Mouse (Mus musculus) brown adipose tissue, adult 24 weeks (tissue): ENCODE results near the gene Col27a1. TPM values are rescaled to one million over a fixed set of nuclear protein-coding genes. Genes with fewer than 3 reads are reported as not detected.

Experiments used
- H3K27ac ChIP-seq: fragments of 200-500 bp; replicated peaks from 2 replicates; pipeline ENCODE4 v1.5.1; 2012; ENCODE audit warnings: low read depth, mild to moderate bottlenecking, low read length
- H3K4me1 ChIP-seq: fragments of 200-500 bp; 2 replicates; pipeline ENCODE4 v1.6.1; 2012; ENCODE audit warnings: low read length, mixed read lengths; ENCODE audit not compliant: control insufficient read depth, insufficient read depth, insufficient read length
- H3K4me3 ChIP-seq: fragments of 200-500 bp; 2 replicates; pipeline ENCODE4 v1.5.1; 2012; ENCODE audit warnings: low read depth, mild to moderate bottlenecking, low read length, moderate library complexity; ENCODE audit not compliant: insufficient read depth
- polyA plus RNA-seq: library from polyadenylated mRNA; stranded (reverse); fragments of >200 nt; gene quantifications from 2 replicates; pipeline ENCODE4 v1.2.4, GENCODE M21; 2012; ENCODE audit not compliant: missing spikeins, insufficient read depth, insufficient read length

The Col27a1 gene
- polyA plus RNA-seq: 11.7 and 14.9 TPM in 2 replicates

DNA sequence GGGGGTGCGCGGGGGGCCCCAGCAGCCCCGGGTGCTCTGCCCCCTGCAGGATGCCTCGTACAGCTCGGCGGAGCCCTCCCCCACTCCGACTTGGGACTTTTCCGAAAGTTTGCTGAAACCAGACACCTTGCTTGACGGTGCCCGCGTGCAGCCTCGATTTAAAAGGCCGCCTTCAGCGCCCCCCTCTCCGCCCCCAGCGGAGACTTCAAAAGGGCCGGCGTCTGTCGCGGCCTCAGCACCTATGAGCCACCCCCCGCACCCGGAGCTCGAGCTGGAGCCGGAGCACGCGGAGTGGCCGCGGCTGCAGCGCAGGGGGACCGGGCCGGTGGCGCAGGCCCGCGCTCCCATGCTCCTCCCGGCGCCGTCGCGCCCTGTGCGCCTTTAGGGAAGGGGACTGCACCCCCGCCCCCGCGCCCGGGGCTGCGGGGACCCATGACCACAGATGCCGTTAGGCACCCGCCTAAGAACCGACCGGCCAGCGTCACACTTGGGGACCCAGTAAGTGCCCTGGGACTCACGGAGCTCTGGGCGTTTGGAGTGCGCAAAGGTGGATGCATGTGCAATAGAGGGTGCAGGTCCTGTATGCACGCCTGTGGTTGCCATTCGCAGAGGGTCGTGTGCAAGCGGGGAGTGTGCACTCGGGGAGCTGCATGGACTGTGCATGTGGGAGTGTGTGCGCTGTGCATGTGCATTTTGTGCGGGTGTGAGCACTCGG is at the start of gene Col27a1:
Gene Col27a1, plus strand, starts transcription at position 98 of the 715 bp plus-strand sequence.
- Histone ChIP-seq H3K27ac (peak within 1 kb of the TSS; percentile 25; the same call in 1 of the 2 replicates), H3K4me1 (peaks cover 2% of the 10 kb centered on the region), H3K4me3 (peak within 1 kb of the TSS; percentile 80)

DNA sequence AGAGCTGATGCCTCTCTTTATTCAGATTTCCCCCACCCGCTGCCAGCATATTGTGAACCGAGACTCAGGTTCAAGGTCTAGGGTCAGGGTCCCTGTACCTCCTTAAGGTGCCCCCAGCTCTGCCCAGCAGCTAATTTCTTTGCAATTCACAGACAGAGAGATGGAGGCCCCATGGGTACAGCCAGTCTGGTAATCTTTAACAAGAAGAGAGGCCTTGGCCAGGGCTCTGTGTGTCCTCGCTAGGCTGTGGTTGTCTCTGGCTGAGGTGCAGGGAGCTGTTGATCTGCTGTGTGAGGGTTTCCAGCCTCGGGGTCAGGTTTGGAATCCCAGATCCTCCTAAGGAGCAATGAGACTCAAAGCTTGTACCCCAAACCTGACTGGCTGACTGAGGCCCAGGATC is 48.2 kb upstream of the Col27a1 start:
- Histone ChIP-seq H3K27ac (no peak overlapping the region), H3K4me3 (no peak overlapping the region), H3K4me1 (no peaks in the 10 kb centered on the region)

- Histone ChIP-seq H3K4me3 (no peak overlapping the region), H3K4me1 (no peaks in the 10 kb centered on the region), H3K27ac (no peak overlapping the region)
These were observed 47.5 kb upstream of the Col27a1 start for GRCm38 (mm10) chr4:63166323-63166722.

DNA sequence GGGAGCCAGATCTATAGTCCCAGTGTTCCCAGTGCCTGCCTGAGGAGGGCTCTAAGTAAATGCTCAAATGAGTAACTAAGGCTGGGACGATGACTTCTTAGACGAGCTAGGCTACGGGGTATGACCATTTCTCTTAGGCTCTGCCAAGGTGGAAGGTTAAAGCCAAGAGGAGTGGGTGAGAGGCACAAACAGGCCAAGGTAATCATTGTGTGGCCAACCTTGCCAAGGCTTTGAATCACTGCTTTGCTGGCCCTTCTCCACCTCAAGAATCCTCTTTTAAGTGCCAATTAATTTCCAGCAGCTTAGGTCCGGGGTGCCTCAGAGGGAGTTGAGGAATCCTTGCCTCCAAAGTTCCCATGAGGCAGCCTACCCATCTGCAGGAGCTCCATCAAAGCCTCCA is 43.7 kb upstream of the Col27a1 start:
- no peaks in the 10 kb centered on the region for H3K4me1 ChIP-seq
- H3K4me3 ChIP-seq: no peak overlapping the region
- no peak overlapping the region for H3K27ac ChIP-seq

- H3K4me3 ChIP-seq: no peak overlapping the region
- H3K27ac ChIP-seq: no peak overlapping the region
- H3K4me1 ChIP-seq: no peaks in the 10 kb centered on the region
These were observed 42.7 kb upstream of the Col27a1 start for GRCm38 (mm10) chr4:63171122-63171521.

DNA sequence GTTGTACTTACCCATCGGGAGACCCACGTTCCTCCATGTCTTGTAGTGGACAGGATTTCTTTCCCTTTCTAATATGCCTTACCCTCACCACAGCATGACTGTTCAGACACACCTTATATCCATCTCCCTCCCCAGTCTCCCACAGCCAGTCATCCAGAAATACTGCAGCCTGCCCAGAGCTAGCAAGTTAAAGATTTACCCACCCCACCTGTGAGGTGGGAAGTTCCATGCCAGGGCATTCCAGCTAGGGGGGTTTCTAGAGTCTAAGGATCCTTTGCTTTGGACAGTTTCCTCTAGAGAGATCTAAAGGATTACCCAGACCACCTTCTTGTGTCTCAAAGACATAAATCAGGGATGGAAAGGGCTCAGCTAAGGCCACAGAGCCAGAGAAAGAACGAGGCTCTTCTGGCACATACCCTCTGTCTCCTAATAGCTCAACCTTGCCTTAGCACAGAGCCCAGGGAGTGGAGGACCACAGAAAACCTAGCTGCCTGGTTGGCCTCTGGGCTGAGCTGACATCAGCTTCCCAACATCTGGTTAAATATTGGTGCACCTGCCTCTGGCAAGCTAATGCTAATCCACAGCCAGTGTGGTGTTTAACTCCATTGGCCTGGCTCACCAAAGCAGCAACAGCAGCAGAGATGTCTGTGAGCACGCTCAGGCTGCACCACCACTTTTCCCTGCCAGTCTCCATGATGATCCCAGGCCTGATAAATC is 41.7 kb upstream of the Col27a1 start, which contains the start of gene Kif12:
Gene Kif12, minus strand, starts transcription at position 163 of the 717 bp plus-strand sequence.
- H3K4me1 ChIP-seq: no peaks in the 10 kb centered on the region
- no peak within 1 kb of the TSS for H3K4me3 ChIP-seq
- H3K27ac ChIP-seq: no peak within 1 kb of the TSS

DNA sequence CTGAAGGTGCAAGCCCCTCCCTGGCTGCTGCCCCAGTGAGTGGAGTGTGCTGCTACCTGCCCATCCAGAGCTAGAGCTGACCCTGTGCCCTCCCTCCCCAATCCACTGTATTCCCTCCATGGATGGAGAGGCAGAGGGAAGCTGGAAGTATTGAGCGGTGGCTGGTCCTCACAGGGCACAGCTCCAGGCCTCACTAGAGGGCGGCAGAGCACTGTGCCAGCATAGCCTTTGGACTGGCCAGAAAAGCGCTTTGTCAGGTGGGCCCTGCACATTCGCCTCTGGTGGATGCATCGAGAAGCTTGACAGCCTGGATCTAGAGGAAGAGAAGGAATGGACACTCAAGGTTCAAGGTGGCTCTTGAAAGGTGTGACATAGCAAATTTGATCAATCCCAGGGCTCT is 32.2 kb upstream of the Col27a1 start:
- no peak overlapping the region for H3K27ac ChIP-seq
- H3K4me1 ChIP-seq: no peaks in the 10 kb centered on the region
- no peak overlapping the region for H3K4me3 ChIP-seq

GRCm38 (mm10) chr4:63186281-63186870 is 27.4 kb upstream of the Col27a1 start:
- H3K4me3 ChIP-seq: no peak overlapping the region
- no peak overlapping the region for H3K27ac ChIP-seq
- H3K4me1 ChIP-seq: no peaks in the 10 kb centered on the region

GRCm38 (mm10) chr4:63191641-63192040 is 22.2 kb upstream of the Col27a1 start:
- Histone ChIP-seq H3K27ac (no peak overlapping the region), H3K4me1 (no peaks in the 10 kb centered on the region), H3K4me3 (no peak overlapping the region)

GRCm38 (mm10) chr4:63194366-63194765 is 19.4 kb upstream of the Col27a1 start:
- Histone ChIP-seq H3K4me3 (no peak overlapping the region), H3K27ac (no peak overlapping the region), H3K4me1 (peaks cover 4% of the 10 kb centered on the region; the same call in 1 of the 2 replicates)

DNA sequence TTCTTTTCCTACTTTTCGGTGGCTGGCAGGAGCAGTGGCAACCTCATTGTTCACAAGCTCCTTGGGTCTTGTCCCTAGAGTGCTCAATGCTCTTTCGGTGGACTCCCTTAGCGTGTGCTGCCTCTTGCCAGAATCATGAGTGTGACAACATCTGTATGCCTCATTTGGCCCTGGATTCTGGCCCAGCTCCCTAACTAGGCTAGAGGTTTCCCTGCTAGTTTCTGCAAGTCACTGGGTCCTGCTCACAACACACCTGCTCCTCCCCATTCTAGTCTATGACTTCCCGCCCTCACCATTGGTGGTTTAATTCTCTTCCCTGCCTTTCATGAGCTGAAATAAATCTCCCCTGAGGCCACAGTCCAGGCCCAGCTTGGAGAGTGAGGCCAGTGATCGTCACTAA is 14.4 kb upstream of the Col27a1 start:
- peaks cover 12% of the 10 kb centered on the region for H3K4me1 ChIP-seq
- peak overlapping the region; percentile 96 for H3K27ac ChIP-seq
- no peak overlapping the region for H3K4me3 ChIP-seq

- H3K4me3 ChIP-seq: peak overlapping the region; percentile 37
- H3K4me1 ChIP-seq: peaks cover 20% of the 10 kb centered on the region
These were observed 9.9 kb upstream of the Col27a1 start for GRCm38 (mm10) chr4:63203874-63204273.

GRCm38 (mm10) chr4:63205583-63205982 is 8.2 kb upstream of the Col27a1 start:
- peak overlapping the region; percentile 86 for H3K27ac ChIP-seq
- no peak overlapping the region for H3K4me3 ChIP-seq
- peaks cover 13% of the 10 kb centered on the region for H3K4me1 ChIP-seq

More at GRCm38 (mm10) chr4:63203874-63204273, 9.9 kb upstream of the Col27a1 start:
- H3K27ac ChIP-seq: peak overlapping the region; percentile 95

DNA sequence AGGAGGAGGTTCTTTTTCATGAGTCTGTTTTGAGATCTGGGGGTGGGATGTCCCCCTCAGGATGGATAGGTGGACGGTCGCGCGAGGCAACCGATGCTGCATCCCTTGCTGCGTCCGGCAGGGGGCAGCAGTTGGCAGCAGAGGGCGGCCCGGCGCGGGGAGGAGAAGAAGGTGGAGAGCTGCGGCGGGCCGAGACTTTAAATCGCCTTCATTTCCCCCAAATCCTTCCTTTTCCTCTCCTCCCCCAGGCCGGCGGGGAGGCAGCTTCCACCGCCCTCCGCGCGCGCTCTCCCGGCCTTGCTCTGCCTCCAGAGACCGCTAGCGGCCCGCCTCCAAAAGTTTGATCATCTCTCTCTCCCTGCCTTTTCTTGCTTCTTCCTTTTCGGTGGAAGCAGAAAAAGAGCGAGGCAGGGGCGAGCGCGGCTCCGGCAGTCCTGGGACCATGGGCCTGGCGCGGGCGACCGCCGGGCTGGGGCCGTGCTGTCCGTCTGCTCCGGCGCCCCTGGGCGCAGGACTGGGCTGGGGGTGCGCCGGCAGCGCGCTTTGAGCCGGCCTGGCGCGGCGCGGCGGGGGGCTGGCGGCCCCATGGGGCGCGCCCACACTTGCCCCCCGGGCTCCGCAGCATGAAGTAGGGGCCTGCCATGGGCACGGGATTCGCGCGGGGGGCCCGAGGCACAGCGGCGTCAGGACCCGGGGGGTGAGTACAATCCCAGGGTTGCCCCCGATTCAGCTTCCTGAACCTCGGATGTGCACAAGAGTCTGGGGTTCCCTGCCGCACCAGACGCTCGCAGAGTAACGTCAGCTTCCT is 1.6 kb downstream of the Col27a1 start:
- Histone ChIP-seq H3K4me1 (peaks cover 8% of the 10 kb centered on the region), H3K27ac (peak overlapping the region; percentile 63), H3K4me3 (peak overlapping the region; percentile 80)
